Mouse (Mus musculus) thymus, adult 2 months (tissue): Measurements from ENCODE around the gene Tctex1d4.

Source experiments
- CTCF ChIP-seq: fragments of 200-500 bp; IDR thresholded peaks from 2 replicates; pipeline ENCODE4 v1.5.1; 2012; ENCODE audit warnings: mild to moderate bottlenecking, control low read depth, low read length, moderate library complexity, borderline replicate concordance; ENCODE audit not compliant: control insufficient read depth, poor library complexity, insufficient read depth; ENCODE audit errors: extremely low read depth
- POLR2A ChIP-seq: fragments of 200-500 bp; IDR thresholded peaks from 2 replicates; pipeline ENCODE4 v1.6.1; 2012; ENCODE audit warnings: mild to moderate bottlenecking, low read length, control low read depth, moderate library complexity; ENCODE audit not compliant: control insufficient read depth, poor library complexity, insufficient read depth; ENCODE audit errors: extremely low read depth

DNA sequence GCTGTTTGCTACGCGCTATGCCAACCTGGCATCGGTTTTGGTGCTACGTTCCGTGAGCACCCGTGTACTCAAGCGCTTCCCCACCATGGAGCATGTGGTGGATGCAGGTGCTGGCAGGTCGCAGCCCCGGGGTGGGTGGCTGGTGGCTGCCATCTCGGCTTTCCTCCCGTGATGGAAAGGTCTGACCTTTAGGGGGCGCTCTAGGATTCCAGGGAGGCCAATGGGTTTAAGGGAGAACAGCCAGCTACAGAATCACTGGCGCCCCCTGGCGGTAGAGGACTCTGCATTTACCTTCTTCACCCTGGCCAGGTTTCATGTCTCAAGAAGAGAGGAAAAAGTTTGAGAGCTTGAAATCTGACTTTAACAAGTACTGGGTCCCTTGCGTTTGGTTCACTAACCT lies 19.6 kb downstream of the Tctex1d4 start:
- TF ChIP-seq CTCF (peak; percentile 88; the same call in 1 of the 2 replicates), POLR2A (no peak)
